Mouse (Mus musculus) CH12.LX (cell line): ENCODE measurements at regions not wholly inside any gene's neighbourhood (a gene's known extent, or its start where the extent isn't known, plus 50 kb on each side); places are given as distances from the start of the nearest gene placed in this dataset.

ENCODE experiments used
- CHD2 ChIP-seq: IDR thresholded peaks from 2 replicates; pipeline ENCODE4 v1.6.1; 2011; ENCODE audit warnings: low read length, improper control_type of control experiment
- CTCF ChIP-seq, 2 experiments: IDR thresholded peaks in 1 of 2; conservative IDR thresholded peaks in 1 of 2; 2 replicates each; pipeline ENCODE4 v1.5.1; 2011 to 2012; ENCODE audit warnings: low read depth in 2 of 2, low read length in 2 of 2, improper control_type of control experiment in 1 of 2, inconsistent platforms in 1 of 2, mild to moderate bottlenecking in 1 of 2, moderate library complexity in 1 of 2
- EP300 ChIP-seq: IDR thresholded peaks from 2 replicates; pipeline ENCODE4 v1.6.1; 2011; ENCODE audit warnings: low read length, improper control_type of control experiment
- ETS1 ChIP-seq: conservative IDR thresholded peaks from 2 replicates; pipeline ENCODE4 v1.6.1; 2012; ENCODE audit warnings: low read depth, mild to moderate bottlenecking, inconsistent platforms, low read length, improper control_type of control experiment, moderate library complexity
- KAT2A ChIP-seq: IDR thresholded peaks from 2 replicates; pipeline ENCODE4 v1.6.1; 2012; ENCODE audit warnings: low read length, improper control_type of control experiment, inconsistent platforms; ENCODE audit not compliant: insufficient replicate concordance
- POLR2A ChIP-seq: IDR thresholded peaks from 2 replicates; pipeline ENCODE4 v1.6.1; 2011; ENCODE audit warnings: low read depth, mild to moderate bottlenecking, improper control_type of control experiment, low read length
- POLR2AphosphoS2 ChIP-seq: IDR thresholded peaks from 2 replicates; pipeline ENCODE4 v1.6.1; 2011; ENCODE audit warnings: low read depth, low read length, improper control_type of control experiment
- RCOR1 ChIP-seq: conservative IDR thresholded peaks from 2 replicates; pipeline ENCODE4 v1.6.1; 2012; ENCODE audit warnings: low read depth, mild to moderate bottlenecking, inconsistent platforms, low read length, improper control_type of control experiment
- SMC3 ChIP-seq: IDR thresholded peaks from 2 replicates; pipeline ENCODE4 v1.6.1; 2011; ENCODE audit warnings: low read depth, low read length, improper control_type of control experiment
- UBTF ChIP-seq: IDR thresholded peaks from 2 replicates; pipeline ENCODE4 v1.6.1; 2012; ENCODE audit warnings: low read depth, mild to moderate bottlenecking, inconsistent platforms, low read length, improper control_type of control experiment, moderate library complexity
- USF1 ChIP-seq: IDR thresholded peaks from 2 replicates; pipeline ENCODE4 v1.6.1; 2014; ENCODE audit warnings: low read depth, mild to moderate bottlenecking, inconsistent platforms, low read length, improper control_type of control experiment
- ZKSCAN1 ChIP-seq: IDR thresholded peaks from 2 replicates; pipeline ENCODE4 v1.6.1; 2012; ENCODE audit warnings: low read depth, inconsistent platforms, low read length, improper control_type of control experiment, borderline replicate concordance
- ZMIZ1 ChIP-seq: IDR thresholded peaks from 2 replicates; pipeline ENCODE4 v1.6.1; 2012; ENCODE audit warnings: low read depth, mild to moderate bottlenecking, inconsistent platforms, low read length, improper control_type of control experiment

DNA sequence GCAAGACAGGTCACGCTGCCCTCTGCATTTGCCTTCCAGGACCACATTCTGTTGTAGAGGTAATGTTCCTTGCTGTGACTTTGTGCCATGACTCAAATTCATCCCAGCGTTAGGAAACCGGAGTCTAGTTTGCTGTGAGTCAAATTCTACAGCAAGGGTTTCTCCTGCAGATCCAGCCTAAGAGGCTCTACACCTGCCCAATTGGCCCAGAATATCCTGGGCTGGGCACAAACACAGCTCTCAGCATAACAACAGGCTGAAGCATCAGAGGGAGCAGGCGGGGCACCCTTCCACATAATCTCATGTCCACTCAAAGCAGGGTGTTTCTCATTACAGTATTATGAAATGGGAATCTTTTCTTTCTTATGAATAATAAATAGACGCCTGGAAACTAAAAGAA lies 220.2 kb upstream of the Pard3b start:
- no peak for TF ChIP-seq KAT2A
- no peak for TF ChIP-seq RCOR1
- TF ChIP-seq POLR2AphosphoS2 = no peak
- TF ChIP-seq POLR2A = no peak
- no peak for TF ChIP-seq ZMIZ1
- TF ChIP-seq EP300 = no peak
- no peak for TF ChIP-seq CTCF (conservative IDR thresholded peaks at IDR 0.05 in 1 of 2, IDR thresholded peaks at IDR 0.05 in 1 of 2; ENCODE audit: low read depth in 2 of 2, low read length in 2 of 2)
- TF ChIP-seq CHD2 = no peak
- no peak for TF ChIP-seq UBTF
- no peak for TF ChIP-seq ZKSCAN1
- no peak for TF ChIP-seq ETS1
- TF ChIP-seq SMC3 = no peak
- no peak for TF ChIP-seq USF1
